Mouse (Mus musculus) hindbrain, embryonic 16.5 days (tissue): ENCODE measurements around the gene Mturn. TPM values are rescaled to one million over a fixed set of nuclear protein-coding genes. Genes with fewer than 3 reads are reported as not detected.

Experiments used
- ATAC-seq: fragments of 200-750 bp; cut with Nextera tagmentation; 2 replicates; pipeline ENCODE4 v1.8.0; 2017; ENCODE audit warnings: moderate TSS enrichment, moderate library complexity
- H3K27ac ChIP-seq: fragments of 300-500 bp; sonication (generic); 2 replicates; pipeline ENCODE4 v1.5.1; 2014; ENCODE audit warnings: low read depth, mild to moderate bottlenecking, control low read depth, low read length, moderate library complexity
- H3K27me3 ChIP-seq: fragments of 300-500 bp; sonication (generic); replicated peaks from 2 replicates; pipeline ENCODE4 v1.6.1; 2014; ENCODE audit warnings: low read length; ENCODE audit not compliant: control insufficient read depth, insufficient read depth
- H3K36me3 ChIP-seq: fragments of 300-500 bp; sonication (generic); 2 replicates; pipeline ENCODE4 v1.6.1; 2014; ENCODE audit warnings: mild to moderate bottlenecking, low read length, moderate library complexity, mixed read lengths; ENCODE audit not compliant: control insufficient read depth, insufficient read depth
- H3K4me1 ChIP-seq: fragments of 300-500 bp; sonication (generic); 2 replicates; pipeline ENCODE4 v1.6.1; 2014; ENCODE audit warnings: low read depth, low read length; ENCODE audit not compliant: control insufficient read depth, insufficient read depth
- H3K4me2 ChIP-seq: fragments of 300-500 bp; sonication (generic); 2 replicates; pipeline ENCODE4 v1.6.1; 2014; ENCODE audit warnings: mild to moderate bottlenecking, low read length, control low read depth, moderate library complexity
- H3K4me3 ChIP-seq: fragments of 300-500 bp; sonication (generic); 2 replicates; pipeline ENCODE4 v1.5.1; 2014; ENCODE audit warnings: mild to moderate bottlenecking, low read length, control low read depth, moderate library complexity
- H3K9ac ChIP-seq: fragments of 300-500 bp; sonication (generic); 2 replicates; pipeline ENCODE4 v1.6.1; 2014; ENCODE audit warnings: low read depth, mild to moderate bottlenecking, control low read depth, low read length, moderate library complexity
- H3K9me3 ChIP-seq: fragments of 300-500 bp; sonication (generic); 2 replicates; pipeline ENCODE4 v1.6.1; 2014; ENCODE audit warnings: mild to moderate bottlenecking, low read length, moderate library complexity; ENCODE audit not compliant: control insufficient read depth
- WGBS: fragments of 180-500 bp; shearing (Covaris S2); extraction: QIAGEN DNeasy Blood & Tissue Kit; methylation state at CpG from one replicate; pipeline ENCODE4 v1.1.7; 2014; 5-methylcytosine and 5-hydroxymethylcytosine counted together
- polyA plus RNA-seq: library from polyadenylated mRNA; unstranded; fragments of >200 nt; fragmentation: Nextera tagmentation; extraction: Ambion mirVana; gene quantifications from 2 replicates; pipeline ENCODE4 v1.2.1, GENCODE M21; 2015

Gene Mturn
- polyA plus RNA-seq, 1 experiment from 2014 or later = 94.3 TPM

DNA sequence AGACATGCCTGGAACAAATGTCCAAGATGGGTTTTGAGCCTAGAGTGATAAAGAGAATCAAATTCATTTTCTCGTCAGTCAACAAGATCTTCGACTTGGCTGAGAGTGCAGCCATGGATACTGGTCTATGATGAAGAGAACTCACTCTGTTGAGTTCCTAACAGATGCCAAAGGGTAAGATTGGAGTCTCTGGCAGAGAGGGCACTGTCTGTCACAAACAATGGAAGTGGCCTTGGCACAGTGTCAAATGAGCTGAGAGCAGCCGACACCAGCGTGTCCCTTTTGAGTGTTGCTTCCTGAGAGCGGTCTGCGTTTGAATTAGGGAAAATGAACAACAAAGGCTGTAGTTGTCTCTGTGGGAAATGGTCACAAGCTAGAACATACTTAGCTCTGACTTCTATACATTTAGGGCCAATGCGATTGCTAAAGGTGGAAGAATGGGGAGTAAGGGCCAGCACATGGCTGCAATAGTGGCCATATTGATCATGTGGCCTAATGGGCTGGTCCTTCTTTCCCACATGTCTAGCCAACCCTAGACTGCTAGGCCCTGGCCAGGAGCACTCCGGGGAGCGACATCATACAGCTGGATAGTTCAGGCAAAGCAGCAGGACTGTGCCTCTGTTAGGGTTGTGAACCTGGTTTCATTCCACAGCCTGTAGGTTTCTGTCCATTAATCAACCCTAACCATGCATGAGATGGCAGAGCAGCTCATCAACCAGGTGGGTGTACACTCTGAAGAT lies 39.3 kb downstream of the Mturn start:
- Histone ChIP-seq H3K27ac (no peak overlapping the region), H3K36me3 (no peaks in the 10 kb centered on the region), H3K4me2 (no peak overlapping the region), H3K4me3 (no peak overlapping the region), H3K27me3 (no peaks in the 10 kb centered on the region; the same call in 1 of the 2 replicates), H3K9ac (no peak overlapping the region), H3K9me3 (no peaks in the 10 kb centered on the region), H3K4me1 (peaks cover 4% of the 10 kb centered on the region)
- peak; percentile 77 for ATAC-seq
- WGBS = 56% methylated on average over 9 of the region's 9 CpGs

DNA sequence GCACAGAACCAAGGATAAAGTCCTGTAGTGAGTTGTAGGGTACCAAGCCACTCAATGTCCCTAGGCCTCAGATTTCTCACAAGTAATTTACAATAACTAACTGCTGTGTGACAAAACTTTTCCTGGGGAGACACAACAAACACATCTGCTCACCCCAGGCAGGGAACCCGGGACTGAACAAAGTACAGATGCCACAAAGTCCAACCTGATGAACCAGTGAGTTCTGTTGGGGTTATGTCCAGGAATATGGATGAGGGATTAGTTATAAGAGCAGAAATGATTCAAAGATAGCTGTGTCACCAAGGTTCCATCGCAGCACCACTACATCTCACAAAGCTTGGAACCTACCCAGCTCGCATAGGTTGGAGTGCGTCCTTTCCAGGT lies 39.8 kb downstream of the Mturn start:
- ATAC-seq = no peak
- H3K27ac ChIP-seq = no peak overlapping the region
- no peaks in the 10 kb centered on the region; the same call in 1 of the 2 replicates for H3K27me3 ChIP-seq

DNA sequence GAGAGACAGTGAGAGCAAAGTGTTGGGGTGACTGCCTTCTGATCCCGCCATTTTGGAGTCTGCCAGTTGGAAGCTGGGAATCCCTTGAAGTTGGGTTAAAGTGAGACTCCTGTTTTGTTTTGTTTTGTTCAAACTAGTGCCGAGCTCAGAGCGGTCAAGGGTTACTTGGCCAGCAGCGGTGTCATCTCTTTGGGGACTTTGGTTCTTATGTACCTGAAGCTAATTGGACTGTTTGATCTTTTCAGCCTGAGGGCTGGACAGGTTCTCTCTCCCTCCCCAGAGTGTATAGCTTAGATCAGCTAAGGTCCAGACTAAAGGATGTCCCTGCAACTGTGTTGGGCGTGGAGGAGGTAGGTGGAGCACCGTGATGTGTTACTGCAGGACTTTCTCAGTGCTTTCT lies 44.9 kb downstream of the Mturn start:
- H3K27ac ChIP-seq = no peak overlapping the region
- no peaks in the 10 kb centered on the region for H3K27me3 ChIP-seq
- H3K4me2 ChIP-seq = no peak overlapping the region
- no peak for ATAC-seq
- H3K36me3 ChIP-seq = no peaks in the 10 kb centered on the region
- H3K4me1 ChIP-seq = no peaks in the 10 kb centered on the region
- WGBS = 90% methylated on average over 6 of the region's 6 CpGs
- H3K9me3 ChIP-seq = no peaks in the 10 kb centered on the region
- no peak overlapping the region for H3K4me3 ChIP-seq
- H3K9ac ChIP-seq = no peak overlapping the region

More for the DNA sequence above, 39.8 kb downstream of the Mturn start:
- H3K9ac ChIP-seq = no peak overlapping the region
- H3K4me1 ChIP-seq = peaks cover 4% of the 10 kb centered on the region
- 90% methylated on average over 4 of the region's 4 CpGs for WGBS
- no peak overlapping the region for H3K4me3 ChIP-seq
- H3K36me3 ChIP-seq = no peaks in the 10 kb centered on the region
- no peak overlapping the region for H3K4me2 ChIP-seq
- H3K9me3 ChIP-seq = no peaks in the 10 kb centered on the region

DNA sequence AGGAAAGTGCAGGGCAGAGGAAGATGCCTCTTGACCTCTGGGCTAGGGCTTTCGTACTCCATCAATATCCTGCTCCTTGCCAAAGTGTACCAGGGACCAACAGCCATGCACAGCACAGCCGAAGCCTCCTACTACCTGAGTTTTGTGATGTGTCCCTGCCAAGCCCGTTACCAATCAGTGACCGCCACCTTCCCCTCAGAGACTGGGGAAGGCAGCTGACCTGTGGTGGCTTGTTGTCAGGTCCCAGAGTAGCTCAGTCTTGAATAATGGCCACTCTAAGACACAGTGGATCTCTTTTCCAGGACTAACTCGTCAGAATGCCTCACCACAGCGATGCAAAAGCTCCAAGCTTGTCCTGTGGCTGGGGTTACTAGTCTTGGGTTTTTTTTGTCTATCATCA lies 45.4 kb downstream of the Mturn start:
- Histone ChIP-seq H3K9me3 (no peaks in the 10 kb centered on the region), H3K4me1 (no peaks in the 10 kb centered on the region), H3K4me2 (no peak overlapping the region), H3K27ac (no peak overlapping the region), H3K36me3 (no peaks in the 10 kb centered on the region), H3K9ac (no peak overlapping the region), H3K27me3 (no peaks in the 10 kb centered on the region), H3K4me3 (no peak overlapping the region)
- no peak for ATAC-seq
- 89% methylated on average over 6 of the region's 6 CpGs for WGBS

DNA sequence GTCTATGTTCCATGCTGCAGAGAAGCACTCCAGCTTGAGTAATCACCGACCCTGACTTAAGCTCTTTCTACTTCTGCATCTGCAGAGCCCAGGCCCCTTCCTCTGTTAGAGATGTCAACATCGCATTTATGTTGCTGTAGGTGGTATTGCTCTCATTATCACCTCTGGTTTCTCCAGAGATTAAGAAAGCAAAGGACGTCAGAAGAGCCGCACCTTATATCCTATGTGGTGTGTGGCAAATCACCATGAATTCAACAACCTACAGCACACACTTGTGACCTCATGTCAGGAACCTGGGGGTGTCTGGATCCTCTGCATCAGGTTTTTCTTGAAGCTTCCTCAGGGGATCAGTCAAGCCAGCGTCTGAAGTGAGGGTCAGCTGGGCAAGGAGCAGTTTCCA lies 46.0 kb downstream of the Mturn start:
- 94% methylated on average over 5 of the region's 5 CpGs for WGBS

DNA sequence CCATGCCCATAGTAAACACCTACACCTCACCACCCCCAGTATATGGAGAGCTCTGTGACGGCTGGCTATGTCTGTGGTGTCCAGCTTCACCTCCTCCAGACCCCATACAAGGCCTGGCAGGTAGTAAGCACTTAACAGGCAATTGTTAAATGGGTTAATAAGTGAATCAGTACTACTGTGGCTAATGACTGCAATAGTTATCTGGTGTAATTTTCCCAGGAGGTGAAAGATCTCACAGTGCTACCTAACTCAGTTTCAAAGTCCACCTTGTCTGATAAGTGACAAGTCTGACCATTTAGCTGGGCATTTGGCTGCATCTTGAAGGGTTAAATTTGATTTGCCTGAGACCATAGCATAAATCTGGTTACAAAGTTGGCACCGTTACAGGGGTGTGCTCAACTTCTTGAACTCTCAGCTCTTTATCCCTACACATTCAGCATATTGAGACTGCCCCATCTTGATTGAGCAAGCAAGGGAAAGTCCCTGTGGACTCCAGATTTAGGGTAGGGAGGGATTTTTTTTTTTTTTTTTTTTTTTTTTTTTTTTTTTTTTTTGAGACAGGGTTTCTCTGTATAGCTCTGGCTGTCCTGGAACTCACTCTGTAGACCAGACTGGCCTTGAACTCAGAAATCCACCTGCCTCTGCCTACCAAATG lies 48.2 kb downstream of the Mturn start:
- no peak for ATAC-seq
- H3K27me3 ChIP-seq = no peaks in the 10 kb centered on the region
- no peak overlapping the region for H3K27ac ChIP-seq
- H3K4me2 ChIP-seq = no peak overlapping the region
- H3K9ac ChIP-seq = no peak overlapping the region
- no peaks in the 10 kb centered on the region for H3K36me3 ChIP-seq
- no peak overlapping the region for H3K4me3 ChIP-seq
- 93% methylated on average over 2 of the region's 2 CpGs for WGBS
- no peaks in the 10 kb centered on the region for H3K9me3 ChIP-seq
- no peaks in the 10 kb centered on the region for H3K4me1 ChIP-seq

More for the DNA sequence above, 46.0 kb downstream of the Mturn start:
- Histone ChIP-seq H3K9me3 (no peaks in the 10 kb centered on the region), H3K27me3 (no peaks in the 10 kb centered on the region), H3K9ac (no peak overlapping the region), H3K4me3 (no peak overlapping the region), H3K36me3 (no peaks in the 10 kb centered on the region), H3K4me1 (no peaks in the 10 kb centered on the region), H3K4me2 (no peak overlapping the region), H3K27ac (no peak overlapping the region)
- ATAC-seq = no peak

DNA sequence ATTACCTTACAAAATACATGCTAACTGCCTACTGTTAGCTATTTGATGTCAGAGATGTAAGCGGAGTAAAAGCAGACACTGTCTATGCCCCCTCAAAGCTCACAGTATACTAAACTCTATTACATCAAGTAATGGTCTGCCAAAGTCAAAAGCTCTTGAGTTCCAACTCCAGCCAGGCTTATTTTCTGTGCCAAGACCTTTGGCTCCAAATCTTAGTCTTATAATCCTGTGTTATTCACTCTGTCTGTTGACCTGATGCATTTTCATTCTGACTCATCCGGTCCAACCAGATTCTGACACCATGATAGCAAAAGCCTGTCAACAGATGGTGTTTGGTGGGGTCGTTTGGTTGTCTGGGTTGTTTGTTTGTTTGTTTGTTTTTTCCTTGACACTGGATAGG lies 50.3 kb downstream of the Mturn start:
- Histone ChIP-seq H3K27ac (no peak overlapping the region), H3K27me3 (no peaks in the 10 kb centered on the region), H3K4me3 (no peak overlapping the region), H3K9me3 (no peaks in the 10 kb centered on the region), H3K4me1 (no peaks in the 10 kb centered on the region), H3K36me3 (no peaks in the 10 kb centered on the region), H3K9ac (no peak overlapping the region), H3K4me2 (no peak overlapping the region)
- WGBS = 87% methylated on average over 3 of the region's 3 CpGs
- no peak for ATAC-seq

DNA sequence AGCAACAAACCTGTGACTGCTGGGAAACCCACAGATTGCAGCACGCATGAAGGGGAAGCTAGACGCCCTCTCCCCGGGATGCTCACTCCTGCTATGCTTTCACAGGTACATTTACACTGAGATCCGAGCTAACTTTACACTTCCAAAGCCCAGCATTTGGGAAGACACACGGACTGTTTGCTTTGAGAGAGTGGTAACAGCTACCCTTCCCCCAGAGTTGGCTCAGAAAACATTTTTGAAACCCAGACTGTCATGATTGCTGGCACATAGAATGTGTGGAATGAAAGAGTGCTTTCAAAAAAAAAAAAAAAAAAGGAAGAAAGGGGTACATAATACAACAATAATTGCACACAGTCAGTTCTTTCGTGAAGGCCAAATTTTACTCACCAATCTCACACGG lies 51.3 kb downstream of the Mturn start:
- 65% methylated on average over 7 of the region's 7 CpGs for WGBS
- no peak overlapping the region for H3K4me2 ChIP-seq
- H3K4me3 ChIP-seq = no peak overlapping the region
- no peaks in the 10 kb centered on the region for H3K27me3 ChIP-seq
- H3K27ac ChIP-seq = no peak overlapping the region
- H3K9ac ChIP-seq = no peak overlapping the region
- no peaks in the 10 kb centered on the region for H3K4me1 ChIP-seq
- no peaks in the 10 kb centered on the region for H3K9me3 ChIP-seq
- ATAC-seq = no peak
- H3K36me3 ChIP-seq = no peaks in the 10 kb centered on the region

DNA sequence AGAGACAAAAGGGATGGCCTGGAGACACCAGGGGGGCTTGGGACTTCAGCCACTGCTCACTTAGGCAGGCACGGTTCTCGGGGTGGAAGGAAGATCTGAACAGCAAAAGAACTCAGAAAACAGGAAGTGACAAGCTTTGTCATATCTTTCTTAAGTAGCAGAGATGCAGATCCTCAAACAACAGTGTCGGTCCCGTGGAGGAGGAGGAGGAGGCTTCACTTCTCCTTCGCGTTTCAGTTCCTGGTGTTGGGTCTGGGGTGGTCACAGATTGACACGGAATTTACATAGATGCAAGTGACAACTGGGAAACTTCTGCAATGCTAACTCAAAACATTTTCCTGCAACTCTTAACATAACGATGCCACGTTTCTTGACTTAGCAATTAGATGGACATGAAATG lies 54.7 kb downstream of the Mturn start:
- Histone ChIP-seq H3K9me3 (no peaks in the 10 kb centered on the region), H3K4me2 (no peak overlapping the region), H3K36me3 (no peaks in the 10 kb centered on the region), H3K4me1 (no peaks in the 10 kb centered on the region), H3K9ac (no peak overlapping the region), H3K27me3 (no peaks in the 10 kb centered on the region), H3K27ac (no peak overlapping the region), H3K4me3 (no peak overlapping the region)
- no peak for ATAC-seq
- WGBS = 80% methylated on average over 9 of the region's 9 CpGs
